Mouse (Mus musculus): ENCODE data around the gene Gipc1. TPM values are rescaled to one million over a fixed set of nuclear protein-coding genes. Genes with fewer than 3 reads are reported as not detected.

Gene Gipc1
- polyA plus RNA-seq, 1 experiment, result 42.5 TPM

GRCm38 (mm10) chr8:83611921-83612320 lies 40.6 kb upstream of the Gipc1 start:
- Histone ChIP-seq H3K36me3 (ENCODE audit: control insufficient read depth, insufficient read depth, low read length, poor library complexity, severe bottlenecking) (peaks cover 29% of the 10 kb centered on the region), H3K4me3 (ENCODE audit: low read depth, low read length) (no peak overlapping the region), H3K9me3 (replicated peaks; ENCODE audit: control insufficient read depth, insufficient read depth, low read length, poor library complexity, severe bottlenecking) (no peaks in the 10 kb centered on the region), H3K27me3 (ENCODE audit: control insufficient read depth, insufficient read depth, low read length, poor library complexity, severe bottlenecking) (no peaks in the 10 kb centered on the region), H3K9ac (ENCODE audit: low read depth, poor library complexity, severe bottlenecking) (no peak overlapping the region), H3K27ac (ENCODE audit: insufficient read depth, low read length) (no peak overlapping the region), H3K4me1 (ENCODE audit: control insufficient read depth, insufficient read depth, low read length) (peaks cover 3% of the 10 kb centered on the region)
- TF ChIP-seq CTCF (IDR thresholded peaks at IDR 0.05; ENCODE audit: low read depth, low read length) (no peak), EP300 (IDR thresholded peaks at IDR 0.05; ENCODE audit: insufficient read depth, low read depth, low read length) (no peak), POLR2A (IDR thresholded peaks at IDR 0.05; ENCODE audit: insufficient read depth, low read length) (no peak)

GRCm38 (mm10) chr8:83613695-83614094 lies 38.8 kb upstream of the Gipc1 start:
- H3K36me3 ChIP-seq (ENCODE audit: control insufficient read depth, insufficient read depth, low read length, poor library complexity, severe bottlenecking), result peaks cover 29% of the 10 kb centered on the region
- TF ChIP-seq CTCF (IDR thresholded peaks at IDR 0.05; ENCODE audit: low read depth, low read length), result no peak
- TF ChIP-seq EP300 (IDR thresholded peaks at IDR 0.05; ENCODE audit: insufficient read depth, low read depth, low read length), result no peak
- TF ChIP-seq POLR2A (IDR thresholded peaks at IDR 0.05; ENCODE audit: insufficient read depth, low read length), result no peak
- H3K4me1 ChIP-seq (ENCODE audit: control insufficient read depth, insufficient read depth, low read length), result peaks cover 3% of the 10 kb centered on the region
- no peaks in the 10 kb centered on the region for H3K27me3 ChIP-seq (ENCODE audit: control insufficient read depth, insufficient read depth, low read length, poor library complexity, severe bottlenecking)
- no peak overlapping the region for H3K4me3 ChIP-seq (ENCODE audit: low read depth, low read length)
- H3K27ac ChIP-seq (ENCODE audit: insufficient read depth, low read length), result no peak overlapping the region
- no peaks in the 10 kb centered on the region; the same call in 1 of the 2 replicates for H3K9me3 ChIP-seq (replicated peaks; ENCODE audit: control insufficient read depth, insufficient read depth, low read length, poor library complexity, severe bottlenecking)
- H3K9ac ChIP-seq (ENCODE audit: low read depth, poor library complexity, severe bottlenecking), result no peak overlapping the region

GRCm38 (mm10) chr8:83616625-83617024 lies 35.9 kb upstream of the Gipc1 start:
- no peak for TF ChIP-seq EP300 (IDR thresholded peaks at IDR 0.05; ENCODE audit: insufficient read depth, low read depth, low read length)
- no peak for TF ChIP-seq POLR2A (IDR thresholded peaks at IDR 0.05; ENCODE audit: insufficient read depth, low read length)
- TF ChIP-seq CTCF (IDR thresholded peaks at IDR 0.05; ENCODE audit: low read depth, low read length), result no peak
- Histone ChIP-seq H3K27me3 (ENCODE audit: control insufficient read depth, insufficient read depth, low read length, poor library complexity, severe bottlenecking) (no peaks in the 10 kb centered on the region), H3K4me3 (ENCODE audit: low read depth, low read length) (no peak overlapping the region), H3K9me3 (replicated peaks; ENCODE audit: control insufficient read depth, insufficient read depth, low read length, poor library complexity, severe bottlenecking) (no peaks in the 10 kb centered on the region; the same call in 1 of the 2 replicates), H3K4me1 (ENCODE audit: control insufficient read depth, insufficient read depth, low read length) (no peaks in the 10 kb centered on the region), H3K36me3 (ENCODE audit: control insufficient read depth, insufficient read depth, low read length, poor library complexity, severe bottlenecking) (peaks cover 12% of the 10 kb centered on the region), H3K27ac (ENCODE audit: insufficient read depth, low read length) (no peak overlapping the region), H3K9ac (ENCODE audit: low read depth, poor library complexity, severe bottlenecking) (no peak overlapping the region)

GRCm38 (mm10) chr8:83617111-83617510 lies 35.4 kb upstream of the Gipc1 start:
- Histone ChIP-seq H3K9me3 (replicated peaks; ENCODE audit: control insufficient read depth, insufficient read depth, low read length, poor library complexity, severe bottlenecking) (no peaks in the 10 kb centered on the region; the same call in 1 of the 2 replicates), H3K27me3 (ENCODE audit: control insufficient read depth, insufficient read depth, low read length, poor library complexity, severe bottlenecking) (no peaks in the 10 kb centered on the region), H3K36me3 (ENCODE audit: control insufficient read depth, insufficient read depth, low read length, poor library complexity, severe bottlenecking) (peaks cover 7% of the 10 kb centered on the region), H3K9ac (ENCODE audit: low read depth, poor library complexity, severe bottlenecking) (no peak overlapping the region), H3K4me1 (ENCODE audit: control insufficient read depth, insufficient read depth, low read length) (no peaks in the 10 kb centered on the region), H3K4me3 (ENCODE audit: low read depth, low read length) (no peak overlapping the region), H3K27ac (ENCODE audit: insufficient read depth, low read length) (no peak overlapping the region)
- TF ChIP-seq CTCF (IDR thresholded peaks at IDR 0.05; ENCODE audit: low read depth, low read length) (no peak), POLR2A (IDR thresholded peaks at IDR 0.05; ENCODE audit: insufficient read depth, low read length) (no peak), EP300 (IDR thresholded peaks at IDR 0.05; ENCODE audit: insufficient read depth, low read depth, low read length) (no peak)

GRCm38 (mm10) chr8:83618566-83618965 lies 33.9 kb upstream of the Gipc1 start:
- no peaks in the 10 kb centered on the region; the same call in 1 of the 2 replicates for H3K9me3 ChIP-seq (replicated peaks; ENCODE audit: control insufficient read depth, insufficient read depth, low read length, poor library complexity, severe bottlenecking)
- TF ChIP-seq CTCF (IDR thresholded peaks at IDR 0.05; ENCODE audit: low read depth, low read length) (no peak), POLR2A (IDR thresholded peaks at IDR 0.05; ENCODE audit: insufficient read depth, low read length) (no peak), EP300 (IDR thresholded peaks at IDR 0.05; ENCODE audit: insufficient read depth, low read depth, low read length) (no peak)
- H3K27me3 ChIP-seq (ENCODE audit: control insufficient read depth, insufficient read depth, low read length, poor library complexity, severe bottlenecking), result no peaks in the 10 kb centered on the region
- no peak overlapping the region for H3K4me3 ChIP-seq (ENCODE audit: low read depth, low read length)
- H3K4me1 ChIP-seq (ENCODE audit: control insufficient read depth, insufficient read depth, low read length), result no peaks in the 10 kb centered on the region
- H3K9ac ChIP-seq (ENCODE audit: low read depth, poor library complexity, severe bottlenecking), result no peak overlapping the region
- H3K36me3 ChIP-seq (ENCODE audit: control insufficient read depth, insufficient read depth, low read length, poor library complexity, severe bottlenecking), result no peaks in the 10 kb centered on the region
- H3K27ac ChIP-seq (ENCODE audit: insufficient read depth, low read length), result no peak overlapping the region

GRCm38 (mm10) chr8:83619568-83620285 lies 32.8 kb upstream of the Gipc1 start:
- Histone ChIP-seq H3K9me3 (replicated peaks; ENCODE audit: control insufficient read depth, insufficient read depth, low read length, poor library complexity, severe bottlenecking) (no peaks in the 10 kb centered on the region; the same call in 1 of the 2 replicates), H3K27ac (ENCODE audit: insufficient read depth, low read length) (no peak overlapping the region), H3K9ac (ENCODE audit: low read depth, poor library complexity, severe bottlenecking) (no peak overlapping the region), H3K36me3 (ENCODE audit: control insufficient read depth, insufficient read depth, low read length, poor library complexity, severe bottlenecking) (no peaks in the 10 kb centered on the region), H3K27me3 (ENCODE audit: control insufficient read depth, insufficient read depth, low read length, poor library complexity, severe bottlenecking) (no peaks in the 10 kb centered on the region), H3K4me3 (ENCODE audit: low read depth, low read length) (no peak overlapping the region), H3K4me1 (ENCODE audit: control insufficient read depth, insufficient read depth, low read length) (no peaks in the 10 kb centered on the region)
- TF ChIP-seq CTCF (IDR thresholded peaks at IDR 0.05; ENCODE audit: low read depth, low read length), result no peak
- TF ChIP-seq POLR2A (IDR thresholded peaks at IDR 0.05; ENCODE audit: insufficient read depth, low read length), result no peak
- no peak for TF ChIP-seq EP300 (IDR thresholded peaks at IDR 0.05; ENCODE audit: insufficient read depth, low read depth, low read length)

All from ES-Bruce4 (cell line).